Mouse (Mus musculus): ENCODE measurements around the gene Csnk2a1.

DNA sequence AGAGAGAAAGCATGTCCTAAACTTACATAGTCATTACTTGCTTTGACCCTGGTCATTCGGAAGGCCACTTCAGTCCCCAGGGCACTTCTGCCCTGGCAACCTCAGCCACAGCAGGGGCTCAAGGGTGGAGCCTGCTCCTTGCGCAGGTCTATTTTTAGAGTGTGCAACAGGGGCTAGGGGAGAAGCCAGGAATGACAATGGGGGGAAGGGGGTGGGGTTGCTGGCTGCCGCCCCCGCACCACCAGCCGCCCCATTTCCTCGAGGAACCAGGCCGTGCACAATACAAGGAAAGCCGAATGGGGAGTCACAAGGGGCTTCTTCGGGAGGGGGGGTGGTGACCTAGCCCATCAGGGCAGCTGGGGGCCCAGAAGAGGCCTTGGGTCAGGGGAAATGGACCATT lies 37.0 kb upstream of the Csnk2a1 start:
- TF ChIP-seq CTCF (IDR thresholded peaks at IDR 0.05; ENCODE audit: control insufficient read depth, insufficient read depth, low read length) (no peak), POLR2A (IDR thresholded peaks at IDR 0.05; ENCODE audit: borderline replicate concordance, control insufficient read depth, low read depth, low read length) (no peak)
